Mouse (Mus musculus): ENCODE results near the gene Atp8b2. TPM values are rescaled to one million over a fixed set of nuclear protein-coding genes. Genes with fewer than 3 reads are reported as not detected.

Atp8b2 gene
- total RNA-seq, 1 experiment = 41.6 TPM

GRCm38 (mm10) chr3:89966946-89967345, 3.6 kb upstream of the Atp8b2 start:
- no peak overlapping the region for H3K27ac ChIP-seq (ENCODE audit: insufficient read depth, low read depth, low read length, poor library complexity, severe bottlenecking)
- no peak overlapping the region for H3K9ac ChIP-seq (ENCODE audit: insufficient read depth, low read depth, low read length, poor library complexity, severe bottlenecking)
- H3K4me1 ChIP-seq (ENCODE audit: control insufficient read depth in 2 of 2, insufficient read depth in 2 of 2, low read length in 2 of 2, poor library complexity in 1 of 2) = peaks cover 0 to 7% of the 10 kb centered on the region in 2 experiments; a peak in 2 of 4 replicates
- no peaks in the 10 kb centered on the region for H3K36me3 ChIP-seq (ENCODE audit: control insufficient read depth, insufficient read depth, low read length, poor library complexity, severe bottlenecking)
- DNase-seq (ENCODE audit: low read depth, low spot score) = peak; percentile 69
- no peaks in the 10 kb centered on the region for H3K9me3 ChIP-seq (ENCODE audit: control insufficient read depth, insufficient read depth, low read depth, low read length)
- in situ Hi-C loops (cut with MboI; ENCODE audit: low sequenced_read_pairs in 2 of 2, unreplicated experiment in 2 of 2) = no loop called here
- TF ChIP-seq ZNF384 (IDR thresholded peaks at IDR 0.05; ENCODE audit: low read depth, low read length) = no peak
- TF ChIP-seq CHD2 (IDR thresholded peaks at IDR 0.05; ENCODE audit: low read depth, low read length) = no peak
- no peak for TF ChIP-seq HCFC1 (IDR thresholded peaks at IDR 0.05; ENCODE audit: borderline replicate concordance, insufficient read depth, low read length)
- no peak for TF ChIP-seq MAFK (IDR thresholded peaks at IDR 0.05; ENCODE audit: insufficient read depth, low read depth, low read length)
- TF ChIP-seq ZC3H11A (IDR thresholded peaks at IDR 0.05; ENCODE audit: borderline replicate concordance, low read depth, low read length) = no peak
- no peak overlapping the region for H3K4me3 ChIP-seq (ENCODE audit: insufficient read depth in 1 of 2, low read depth in 1 of 2, low read length in 2 of 2, poor library complexity in 1 of 2, severe bottlenecking in 1 of 2)

- H3K9ac ChIP-seq (ENCODE audit: insufficient read depth, low read depth, low read length, poor library complexity, severe bottlenecking) = no peak overlapping the region
- TF ChIP-seq HCFC1 (IDR thresholded peaks at IDR 0.05; ENCODE audit: borderline replicate concordance, insufficient read depth, low read length) (no peak), MAFK (IDR thresholded peaks at IDR 0.05; ENCODE audit: insufficient read depth, low read depth, low read length) (no peak), ZC3H11A (IDR thresholded peaks at IDR 0.05; ENCODE audit: borderline replicate concordance, low read depth, low read length) (no peak)
- H3K4me3 ChIP-seq (ENCODE audit: insufficient read depth in 1 of 2, low read depth in 1 of 2, low read length in 2 of 2, poor library complexity in 1 of 2, severe bottlenecking in 1 of 2) = no peak overlapping the region
- H3K27ac ChIP-seq (ENCODE audit: insufficient read depth, low read depth, low read length, poor library complexity, severe bottlenecking) = no peak overlapping the region
- no peaks in the 10 kb centered on the region for H3K9me3 ChIP-seq (ENCODE audit: control insufficient read depth, insufficient read depth, low read depth, low read length)
- H3K4me1 ChIP-seq (ENCODE audit: control insufficient read depth in 2 of 2, insufficient read depth in 2 of 2, low read length in 2 of 2, poor library complexity in 1 of 2) = peaks cover 0 to 8% of the 10 kb centered on the region in 2 experiments; a peak in 3 of 4 replicates
- in situ Hi-C loops (cut with MboI; ENCODE audit: low sequenced_read_pairs in 2 of 2, unreplicated experiment in 2 of 2) = no loop called here
- H3K36me3 ChIP-seq (ENCODE audit: control insufficient read depth, insufficient read depth, low read length, poor library complexity, severe bottlenecking) = no peaks in the 10 kb centered on the region
- DNase-seq (ENCODE audit: low read depth, low spot score) = no peak
These were observed 2.7 kb upstream of the Atp8b2 start for GRCm38 (mm10) chr3:89965972-89966371.

- H3K9me3 ChIP-seq (ENCODE audit: control insufficient read depth, insufficient read depth, low read depth, low read length) = no peaks in the 10 kb centered on the region
- H3K4me3 ChIP-seq (ENCODE audit: insufficient read depth in 1 of 2, low read depth in 1 of 2, low read length in 2 of 2, poor library complexity in 1 of 2, severe bottlenecking in 1 of 2) = no peak overlapping the region
- no peak overlapping the region for H3K27ac ChIP-seq (ENCODE audit: insufficient read depth, low read depth, low read length, poor library complexity, severe bottlenecking)
- in situ Hi-C loops (cut with MboI; ENCODE audit: low sequenced_read_pairs in 2 of 2, unreplicated experiment in 2 of 2) = no loop called here
- peaks cover 0 to 10% of the 10 kb centered on the region in 2 experiments; a peak in 3 of 4 replicates for H3K4me1 ChIP-seq (ENCODE audit: control insufficient read depth in 2 of 2, insufficient read depth in 2 of 2, low read length in 2 of 2, poor library complexity in 1 of 2)
- H3K36me3 ChIP-seq (ENCODE audit: control insufficient read depth, insufficient read depth, low read length, poor library complexity, severe bottlenecking) = no peaks in the 10 kb centered on the region
- TF ChIP-seq ZC3H11A (IDR thresholded peaks at IDR 0.05; ENCODE audit: borderline replicate concordance, low read depth, low read length) = no peak
- no peak for TF ChIP-seq MAFK (IDR thresholded peaks at IDR 0.05; ENCODE audit: insufficient read depth, low read depth, low read length)
- no peak for TF ChIP-seq ZNF384 (IDR thresholded peaks at IDR 0.05; ENCODE audit: low read depth, low read length)
- no peak for TF ChIP-seq CHD2 (IDR thresholded peaks at IDR 0.05; ENCODE audit: low read depth, low read length)
- H3K9ac ChIP-seq (ENCODE audit: insufficient read depth, low read depth, low read length, poor library complexity, severe bottlenecking) = no peak overlapping the region
- no peak for DNase-seq (ENCODE audit: low read depth, low spot score)
These were observed 2.2 kb upstream of the Atp8b2 start for GRCm38 (mm10) chr3:89965557-89965956.

- TF ChIP-seq CHD2 (IDR thresholded peaks at IDR 0.05; ENCODE audit: low read depth, low read length) = no peak
- no peak for TF ChIP-seq ZNF384 (IDR thresholded peaks at IDR 0.05; ENCODE audit: low read depth, low read length)
- TF ChIP-seq HCFC1 (IDR thresholded peaks at IDR 0.05; ENCODE audit: borderline replicate concordance, insufficient read depth, low read length) = no peak
- TF ChIP-seq ZC3H11A (IDR thresholded peaks at IDR 0.05; ENCODE audit: borderline replicate concordance, low read depth, low read length) = no peak
- no peak for TF ChIP-seq MAFK (IDR thresholded peaks at IDR 0.05; ENCODE audit: insufficient read depth, low read depth, low read length)
- DNase-seq (ENCODE audit: low read depth, low spot score) = peak; percentile 89
- Histone ChIP-seq H3K36me3 (ENCODE audit: control insufficient read depth, insufficient read depth, low read length, poor library complexity, severe bottlenecking) (no peaks in the 10 kb centered on the region), H3K27ac (ENCODE audit: insufficient read depth, low read depth, low read length, poor library complexity, severe bottlenecking) (0 out of 2 replicates have a peak overlapping the region, but pooled peaks have one; percentile 48), H3K9me3 (ENCODE audit: control insufficient read depth, insufficient read depth, low read depth, low read length) (no peaks in the 10 kb centered on the region), H3K4me1 (ENCODE audit: control insufficient read depth in 2 of 2, insufficient read depth in 2 of 2, low read length in 2 of 2, poor library complexity in 1 of 2) (peaks cover 0 to 13% of the 10 kb centered on the region in 2 experiments; a peak in 3 of 4 replicates), H3K9ac (ENCODE audit: insufficient read depth, low read depth, low read length, poor library complexity, severe bottlenecking) (peak overlapping the region; percentile 87), H3K4me3 (ENCODE audit: insufficient read depth in 1 of 2, low read depth in 1 of 2, low read length in 2 of 2, poor library complexity in 1 of 2, severe bottlenecking in 1 of 2) (peak overlapping the region; percentile 87 to 90)
- in situ Hi-C loops (cut with MboI; ENCODE audit: low sequenced_read_pairs in 2 of 2, unreplicated experiment in 2 of 2) = no loop called here
These were observed 825 bp upstream of the Atp8b2 start for GRCm38 (mm10) chr3:89963926-89964739.

Data from ES-E14 (cell line).